Mouse (Mus musculus): Measurements from ENCODE around the gene Col24a1. TPM values are rescaled to one million over a fixed set of nuclear protein-coding genes. Genes with fewer than 3 reads are reported as not detected.

Gene Col24a1
- 3.5 and 4.6 TPM in 2 replicates for polyA plus RNA-seq (2016; fragmentation: Nextera tagmentation; extraction: Ambion mirVana)

- WGBS = 2% methylated on average over 22 of the region's 22 CpGs
- Histone ChIP-seq H3K27me3 (0 out of 2 replicates have a peak, but pooled peaks cover 2% of the 10 kb centered on the region), H3K4me2 (replicated peaks) (peak within 1 kb of the TSS; percentile 88), H3K4me3 (peak within 1 kb of the TSS; percentile 44), H3K9ac (peak within 1 kb of the TSS; percentile 53), H3K4me1 (peaks cover 23% of the 10 kb centered on the region), H3K27ac (peak within 1 kb of the TSS; percentile 65; the same call in 1 of the 2 replicates), H3K9me3 (no peaks in the 10 kb centered on the region), H3K36me3 (no peaks in the 10 kb centered on the region)
- ATAC-seq (ENCODE audit: insufficient number of reproducible peaks, insufficient read depth, low FRiP score, low TSS enrichment) = peak; percentile 68
Measured at GRCm38 (mm10) chr3:145292337-145293134, at the start of gene Col24a1. Col24a1 (plus strand) TSS chr3:145292472.

GRCm38 (mm10) chr3:145248040-145248439 lies 44.2 kb upstream of the Col24a1 start:
- no peak overlapping the region for H3K27ac ChIP-seq
- H3K9ac ChIP-seq = no peak overlapping the region
- H3K4me3 ChIP-seq = no peak overlapping the region
- ATAC-seq (ENCODE audit: insufficient number of reproducible peaks, insufficient read depth, low FRiP score, low TSS enrichment) = no peak
- no peaks in the 10 kb centered on the region for H3K4me1 ChIP-seq
- H3K27me3 ChIP-seq = no peaks in the 10 kb centered on the region
- no peaks in the 10 kb centered on the region for H3K9me3 ChIP-seq
- no peak overlapping the region for H3K4me2 ChIP-seq (replicated peaks)
- 71% methylated on average over 2 of the region's 2 CpGs for WGBS
- no peaks in the 10 kb centered on the region for H3K36me3 ChIP-seq

- H3K36me3 ChIP-seq = no peaks in the 10 kb centered on the region
- H3K27ac ChIP-seq = no peak overlapping the region
- H3K9me3 ChIP-seq = no peaks in the 10 kb centered on the region
- no peaks in the 10 kb centered on the region for H3K4me1 ChIP-seq
- H3K9ac ChIP-seq = no peak overlapping the region
- no peak for ATAC-seq (ENCODE audit: insufficient number of reproducible peaks, insufficient read depth, low FRiP score, low TSS enrichment)
- H3K4me3 ChIP-seq = no peak overlapping the region
- 87% methylated on average over 5 of the region's 5 CpGs for WGBS
- no peak overlapping the region for H3K4me2 ChIP-seq (replicated peaks)
- H3K27me3 ChIP-seq = no peaks in the 10 kb centered on the region
Measured at GRCm38 (mm10) chr3:145253066-145253465, 39.2 kb upstream of the Col24a1 start.

GRCm38 (mm10) chr3:145254764-145255396 lies 37.4 kb upstream of the Col24a1 start:
- H3K9ac ChIP-seq = no peak overlapping the region

GRCm38 (mm10) chr3:145256647-145257046 lies 35.6 kb upstream of the Col24a1 start:
- ATAC-seq (ENCODE audit: insufficient number of reproducible peaks, insufficient read depth, low FRiP score, low TSS enrichment) = no peak
- H3K27me3 ChIP-seq = no peaks in the 10 kb centered on the region
- WGBS = 76% methylated on average over 7 of the region's 7 CpGs
- no peaks in the 10 kb centered on the region for H3K36me3 ChIP-seq
- no peak overlapping the region for H3K27ac ChIP-seq
- no peaks in the 10 kb centered on the region for H3K4me1 ChIP-seq
- no peak overlapping the region for H3K4me3 ChIP-seq
- H3K9me3 ChIP-seq = no peaks in the 10 kb centered on the region
- H3K9ac ChIP-seq = no peak overlapping the region
- H3K4me2 ChIP-seq (replicated peaks) = no peak overlapping the region

More at GRCm38 (mm10) chr3:145254764-145255396, 37.4 kb upstream of the Col24a1 start:
- no peak for ATAC-seq (ENCODE audit: insufficient number of reproducible peaks, insufficient read depth, low FRiP score, low TSS enrichment)
- Histone ChIP-seq H3K27me3 (no peaks in the 10 kb centered on the region), H3K9me3 (no peaks in the 10 kb centered on the region), H3K36me3 (no peaks in the 10 kb centered on the region), H3K4me2 (replicated peaks) (no peak overlapping the region), H3K4me1 (no peaks in the 10 kb centered on the region), H3K4me3 (no peak overlapping the region), H3K27ac (no peak overlapping the region)
- WGBS = 85% methylated on average over 3 of the region's 3 CpGs

- Histone ChIP-seq H3K4me1 (no peaks in the 10 kb centered on the region), H3K27me3 (no peaks in the 10 kb centered on the region), H3K4me2 (replicated peaks) (no peak overlapping the region), H3K4me3 (no peak overlapping the region), H3K9me3 (no peaks in the 10 kb centered on the region), H3K36me3 (no peaks in the 10 kb centered on the region), H3K27ac (no peak overlapping the region), H3K9ac (no peak overlapping the region)
- no peak for ATAC-seq (ENCODE audit: insufficient number of reproducible peaks, insufficient read depth, low FRiP score, low TSS enrichment)
- WGBS = 86% methylated on average over 6 of the region's 6 CpGs
Measured at GRCm38 (mm10) chr3:145259678-145260077, 32.6 kb upstream of the Col24a1 start.

- H3K27me3 ChIP-seq = no peaks in the 10 kb centered on the region
- H3K9ac ChIP-seq = no peak overlapping the region
- H3K4me2 ChIP-seq (replicated peaks) = no peak overlapping the region
- H3K4me3 ChIP-seq = no peak overlapping the region
- no peaks in the 10 kb centered on the region for H3K4me1 ChIP-seq
- ATAC-seq (ENCODE audit: insufficient number of reproducible peaks, insufficient read depth, low FRiP score, low TSS enrichment) = no peak
- H3K27ac ChIP-seq = no peak overlapping the region
- no peaks in the 10 kb centered on the region for H3K9me3 ChIP-seq
- 41% methylated on average over 4 of the region's 4 CpGs for WGBS
- H3K36me3 ChIP-seq = no peaks in the 10 kb centered on the region
Measured at GRCm38 (mm10) chr3:145263131-145263530, 29.1 kb upstream of the Col24a1 start.

- H3K4me2 ChIP-seq (replicated peaks) = no peak overlapping the region
- WGBS = 71% methylated on average over 7 of the region's 7 CpGs
- no peak overlapping the region for H3K27ac ChIP-seq
- H3K9ac ChIP-seq = no peak overlapping the region
- H3K4me3 ChIP-seq = no peak overlapping the region
- peaks cover 4% of the 10 kb centered on the region; the same call in 1 of the 2 replicates for H3K4me1 ChIP-seq
- H3K27me3 ChIP-seq = no peaks in the 10 kb centered on the region
- no peaks in the 10 kb centered on the region for H3K9me3 ChIP-seq
- no peak for ATAC-seq (ENCODE audit: insufficient number of reproducible peaks, insufficient read depth, low FRiP score, low TSS enrichment)
- no peaks in the 10 kb centered on the region for H3K36me3 ChIP-seq
Measured at GRCm38 (mm10) chr3:145268066-145268465, 24.2 kb upstream of the Col24a1 start.

- 85% methylated on average over 6 of the region's 6 CpGs for WGBS
- H3K4me2 ChIP-seq (replicated peaks) = no peak overlapping the region
- H3K9me3 ChIP-seq = no peaks in the 10 kb centered on the region
- no peaks in the 10 kb centered on the region for H3K36me3 ChIP-seq
- ATAC-seq (ENCODE audit: insufficient number of reproducible peaks, insufficient read depth, low FRiP score, low TSS enrichment) = no peak
- H3K27me3 ChIP-seq = no peaks in the 10 kb centered on the region
- H3K4me1 ChIP-seq = no peaks in the 10 kb centered on the region; the same call in 1 of the 2 replicates
- no peak overlapping the region for H3K4me3 ChIP-seq
- H3K9ac ChIP-seq = no peak overlapping the region
- H3K27ac ChIP-seq = no peak overlapping the region
Measured at GRCm38 (mm10) chr3:145274191-145274590, 18.1 kb upstream of the Col24a1 start.

- no peaks in the 10 kb centered on the region for H3K36me3 ChIP-seq
- no peaks in the 10 kb centered on the region for H3K9me3 ChIP-seq
- WGBS = 3% methylated on average over 9 of the region's 9 CpGs
- H3K27me3 ChIP-seq = 0 out of 2 replicates have a peak, but pooled peaks cover 2% of the 10 kb centered on the region
- peak overlapping the region; percentile 65; the same call in 1 of the 2 replicates for H3K27ac ChIP-seq
- H3K4me2 ChIP-seq (replicated peaks) = peak overlapping the region; percentile 88
- peak overlapping the region; percentile 44 for H3K4me3 ChIP-seq
- H3K4me1 ChIP-seq = peaks cover 23% of the 10 kb centered on the region
- no peak for ATAC-seq (ENCODE audit: insufficient number of reproducible peaks, insufficient read depth, low FRiP score, low TSS enrichment)
- H3K9ac ChIP-seq = peak overlapping the region; percentile 53
Measured at GRCm38 (mm10) chr3:145293207-145293606, 935 bp downstream of the Col24a1 start.

- no peak for ATAC-seq (ENCODE audit: insufficient number of reproducible peaks, insufficient read depth, low FRiP score, low TSS enrichment)
- Histone ChIP-seq H3K9ac (peak overlapping the region; percentile 53), H3K4me1 (peaks cover 23% of the 10 kb centered on the region), H3K4me3 (peak overlapping the region; percentile 44), H3K36me3 (no peaks in the 10 kb centered on the region), H3K27me3 (0 out of 2 replicates have a peak, but pooled peaks cover 2% of the 10 kb centered on the region), H3K27ac (no peak overlapping the region), H3K9me3 (no peaks in the 10 kb centered on the region), H3K4me2 (replicated peaks) (peak overlapping the region; percentile 88)
- WGBS = 61% methylated on average over 12 of the region's 12 CpGs
Measured at GRCm38 (mm10) chr3:145293623-145294307, 1.5 kb downstream of the Col24a1 start.
